Mouse (Mus musculus) spleen, embryonic (tissue): Measurements from ENCODE around the gene Nxpe2.
"Not testable (repeated sequence)": the region's sequence is repeated elsewhere in the genome, so short reads cannot be mapped to it uniquely, and the experiment has no call there.

Experiments used
- CTCF ChIA-PET: fragments of 350-600 bp; sonication (Branson Sonifier 250); formaldehyde crosslinking; loops from one replicate; lab custom pipeline; 2022; lab: Charles Lee

Nxpe2 gene

DNA sequence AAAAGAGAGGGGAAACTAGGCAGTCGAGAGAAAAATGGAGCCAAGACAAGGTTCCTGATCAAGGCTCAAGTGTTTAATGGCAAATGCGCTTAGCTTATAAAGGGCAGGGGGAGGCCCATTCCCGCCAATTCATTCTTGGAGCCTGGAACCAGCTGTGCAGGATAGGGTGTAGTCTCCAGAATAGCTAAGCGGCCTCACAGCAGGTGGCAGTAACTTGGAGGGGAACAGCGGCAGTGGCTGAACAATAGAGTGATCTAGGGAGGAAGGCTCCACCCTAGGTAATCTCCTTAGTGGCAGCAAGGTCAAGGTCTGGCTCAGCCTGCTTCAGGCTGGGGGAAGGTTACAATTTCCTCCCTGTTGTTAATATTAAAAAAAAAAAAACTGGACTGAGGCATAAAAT is 49.7 kb downstream of the Nxpe2 start:
- CTCF ChIA-PET, result not testable (repeated sequence)

DNA sequence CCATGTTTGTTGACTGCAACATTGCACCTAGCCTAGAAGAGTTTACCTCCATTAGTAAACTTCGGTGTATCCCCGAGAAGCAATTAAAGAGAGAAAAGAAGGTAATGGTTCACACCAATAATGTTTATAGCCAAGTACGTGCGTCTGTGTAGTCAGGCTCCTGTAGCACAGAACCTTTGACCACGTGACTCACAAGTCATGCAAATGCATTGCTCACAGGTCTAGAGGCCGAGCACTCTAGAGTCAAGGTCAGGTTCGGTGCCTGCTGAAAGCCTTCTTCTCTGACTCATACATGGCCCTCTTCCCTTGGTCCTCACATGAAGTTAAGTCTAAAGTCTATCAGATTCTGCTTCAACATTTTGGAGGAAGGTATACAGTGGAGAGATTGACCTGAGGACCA is 54.3 kb downstream of the Nxpe2 start:
- CTCF ChIA-PET, result no interaction called here

DNA sequence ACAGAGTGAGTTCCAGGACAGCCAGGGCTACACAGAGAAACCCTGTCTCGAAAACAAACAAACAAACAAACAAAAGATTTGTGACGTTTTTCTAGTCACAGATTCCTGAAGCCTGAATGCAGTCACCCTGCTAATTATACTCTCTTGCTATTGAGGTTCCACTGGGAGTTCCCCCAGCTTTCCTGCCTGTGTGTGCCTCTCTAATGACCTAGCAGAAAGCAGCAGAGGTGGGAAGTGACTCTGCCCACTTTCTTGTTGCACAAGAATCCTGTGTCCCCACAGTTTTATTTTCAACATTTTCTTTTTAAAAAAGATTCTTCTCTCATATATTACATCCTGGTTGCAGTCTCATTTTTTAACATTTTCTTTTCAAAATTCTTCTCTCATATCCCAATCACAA is 58.5 kb downstream of the Nxpe2 start:
- CTCF ChIA-PET, result no interaction called here

DNA sequence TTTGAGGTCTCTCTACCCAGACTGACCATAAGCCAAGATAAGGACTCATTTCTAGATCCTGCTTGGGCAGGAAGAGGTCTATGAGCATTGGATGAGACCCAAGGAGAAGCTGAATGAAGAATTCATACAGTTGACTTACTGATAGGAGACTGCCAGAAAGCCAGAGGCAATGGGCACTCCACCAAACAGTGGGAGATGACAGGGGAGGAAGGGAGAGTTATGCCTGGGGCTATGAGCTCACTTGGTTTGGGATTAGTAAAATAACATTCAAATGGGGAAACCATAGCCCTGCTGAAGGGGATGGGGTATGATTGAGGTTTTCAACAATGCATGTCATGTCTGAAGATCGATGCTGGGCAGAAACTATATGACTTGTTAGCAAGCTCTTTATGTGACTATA is 63.0 kb downstream of the Nxpe2 start:
- CTCF ChIA-PET, result no interaction called here

DNA sequence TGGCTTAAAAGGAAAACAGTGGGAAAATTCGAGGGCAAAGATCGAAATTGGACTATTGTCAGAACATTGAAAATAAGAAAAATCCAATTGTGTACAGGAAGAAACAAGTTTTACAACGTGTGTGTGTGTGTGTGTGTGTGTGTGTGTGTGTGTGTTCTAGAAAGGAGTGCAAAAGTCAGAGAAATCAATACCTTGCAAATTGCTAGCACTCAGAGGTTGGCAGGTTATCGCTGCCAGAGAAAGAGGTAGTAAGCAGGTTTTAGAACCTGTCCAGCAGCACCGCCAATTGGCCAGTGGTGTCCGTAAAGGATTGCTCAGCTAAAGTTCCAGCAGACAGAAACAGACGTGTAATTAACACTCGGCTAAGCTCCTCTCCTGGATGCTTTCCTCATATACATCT is 69.0 kb downstream of the Nxpe2 start:
- CTCF ChIA-PET, result no interaction called here

DNA sequence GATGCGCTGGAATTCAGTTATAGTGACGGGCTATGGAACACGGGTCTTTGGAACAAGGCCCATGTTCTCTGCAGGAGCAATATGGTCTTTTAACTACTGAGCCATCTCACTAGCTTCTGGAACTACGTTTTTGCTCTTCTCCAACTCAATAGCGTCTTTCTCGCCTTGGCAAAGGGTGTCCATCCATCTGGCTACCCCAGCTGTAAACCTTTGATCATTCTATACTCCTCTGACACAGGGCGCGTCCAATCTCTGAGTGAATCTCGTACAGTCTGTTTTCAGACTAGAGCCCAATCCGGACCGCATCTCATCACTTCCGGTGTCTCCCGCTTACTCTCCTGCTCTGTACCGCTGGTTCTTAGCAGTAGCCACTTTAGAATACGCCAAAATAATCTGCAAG is 76.4 kb downstream of the Nxpe2 start:
- CTCF ChIA-PET, result no interaction called here
